ENCODE assay signal across 20 mouse cellular contexts in genomic region chr5:43778583-43778982, GRCm38 (mm10). TPM values are rescaled to one million over a fixed set of nuclear protein-coding genes. Genes with fewer than 3 reads are reported as not detected.
"Had no signal": no experiment of that assay in that cellular context is flagged by ENCODE, and none has a peak within 500 bp of the region (broad histone marks: within the 10 kb centered on the region; RNA-seq: fewer than 3 reads in every experiment).

No protein-coding gene starts in this region.

- H3K4me3 ChIP-seq: left cerebral cortex, adult 2 months; liver, embryonic 15.5 days; midbrain, embryonic 10.5 days had no signal

- H3K9ac ChIP-seq: liver, embryonic 15.5 days had no signal

- H3K27me3 ChIP-seq: liver, embryonic 15.5 days had no signal

- H3K9me3 ChIP-seq: liver, embryonic 15.5 days; midbrain, embryonic 10.5 days had no signal

- ATAC-seq: intestine, embryonic 16.5 days had no signal

- DNase-seq: kidney, adult 2 months; kidney, postnatal 10 days; kidney, postnatal 36 days; layer of hippocampus, postnatal 36 days; lung, adult 2 months; lung, postnatal 14 days; lung, postnatal 4 days; midbrain, embryonic 14.5 days; thymus, adult 2 months; thymus, postnatal 14 days; thymus, postnatal 4 days had no signal

- H3K27ac ChIP-seq: left cerebral cortex, adult 2 months; liver, embryonic 15.5 days; midbrain, embryonic 10.5 days had no signal

- H3K36me3 ChIP-seq: liver, embryonic 15.5 days had no signal

- H3K4me2 ChIP-seq: liver, embryonic 15.5 days had no signal

RNA-seq across cellular contexts. Expression of gene Bst1, which starts 40.1 kb away (rescaled TPM):
- total RNA-seq: layer of hippocampus, postnatal 36 days; left cerebral cortex, adult 2 months; left cerebral cortex, postnatal 10 days; left cerebral cortex, postnatal 36 days had no signal
- polyA plus RNA-seq: limb, embryonic 11.5 days; midbrain, embryonic 10.5 days; midbrain, embryonic 14.5 days; neural tube, embryonic 11.5 days; neural tube, embryonic 14.5 days had no signal
